Mouse (Mus musculus): Measurements from ENCODE around the gene Slc17a9. TPM values are rescaled to one million over a fixed set of nuclear protein-coding genes. Genes with fewer than 3 reads are reported as not detected.

Gene Slc17a9
- polyA plus RNA-seq, 1 experiment from 2014 or later, result 2.3 TPM

Other genes with a start within 250 kb of the Slc17a9 start
- gene Ntsr1, start 225.3 kb upstream of the Slc17a9 start, polyA plus RNA-seq (2015; fragmentation: Nextera tagmentation; extraction: Ambion mirVana), result 2.4 and 2.8 TPM in 2 replicates
- gene Mrgbp, start 144.0 kb upstream of the Slc17a9 start, polyA plus RNA-seq (2015; fragmentation: Nextera tagmentation; extraction: Ambion mirVana), result 20.7 and 22.3 TPM in 2 replicates
- 42.1 and 44.2 TPM in 2 replicates for gene Ogfr, start 136.0 kb upstream of the Slc17a9 start, polyA plus RNA-seq (2015; fragmentation: Nextera tagmentation; extraction: Ambion mirVana)
- gene Col9a3, start 127.5 kb upstream of the Slc17a9 start, polyA plus RNA-seq (2015; fragmentation: Nextera tagmentation; extraction: Ambion mirVana), result 5.5 and 6.7 TPM in 2 replicates
- 0.13 TPM in 1 of 2 replicates, not detected in the other for gene Tcfl5, start 82.6 kb upstream of the Slc17a9 start, polyA plus RNA-seq (2015; fragmentation: Nextera tagmentation; extraction: Ambion mirVana)
- gene Dido1, start 15.3 kb upstream of the Slc17a9 start, polyA plus RNA-seq (2015; fragmentation: Nextera tagmentation; extraction: Ambion mirVana), result 22.8 and 23.2 TPM in 2 replicates
- 52.6 and 55.1 TPM in 2 replicates for gene Gid8, start 15.1 kb upstream of the Slc17a9 start, polyA plus RNA-seq (2015; fragmentation: Nextera tagmentation; extraction: Ambion mirVana)
- not detected in 2 replicates for gene Bhlhe23, start 51.6 kb downstream of the Slc17a9 start, polyA plus RNA-seq (2015; fragmentation: Nextera tagmentation; extraction: Ambion mirVana)
- gene Ythdf1, start 195.7 kb downstream of the Slc17a9 start, polyA plus RNA-seq (2015; fragmentation: Nextera tagmentation; extraction: Ambion mirVana), result 46.9 and 49.3 TPM in 2 replicates
- not detected in 2 replicates for gene Birc7, start 203.8 kb downstream of the Slc17a9 start, polyA plus RNA-seq (2015; fragmentation: Nextera tagmentation; extraction: Ambion mirVana)
- gene Nkain4, start 229.4 kb downstream of the Slc17a9 start, polyA plus RNA-seq (2015; fragmentation: Nextera tagmentation; extraction: Ambion mirVana), result 37.4 and 41.1 TPM in 2 replicates
- gene Arfgap1, start 242.0 kb downstream of the Slc17a9 start, polyA plus RNA-seq (2015; fragmentation: Nextera tagmentation; extraction: Ambion mirVana), result 77.9 and 85.0 TPM in 2 replicates